Mouse (Mus musculus) hindbrain, embryonic 16.5 days (tissue): ENCODE measurements around the gene Ptgir. TPM values are rescaled to one million over a fixed set of nuclear protein-coding genes. Genes with fewer than 3 reads are reported as not detected.

Source experiments
- polyA plus RNA-seq: library from polyadenylated mRNA; unstranded; fragments of >200 nt; fragmentation: Nextera tagmentation; extraction: Ambion mirVana; gene quantifications from 2 replicates; pipeline ENCODE4 v1.2.1, GENCODE M21; 2015

Gene Ptgir
- polyA plus RNA-seq, 1 experiment from 2014 or later = 0.14 TPM

Other genes starting within 250 kb of the Ptgir start
- not detected in 2 replicates for gene Ceacam15, start 230.8 kb upstream of the Ptgir start, polyA plus RNA-seq
- 0.33 and 0.51 TPM in 2 replicates for gene Ceacam9, start 184.6 kb upstream of the Ptgir start, polyA plus RNA-seq
- 447 and 505 TPM in 2 replicates for gene Ap2s1, start 168.1 kb upstream of the Ptgir start, polyA plus RNA-seq
- gene Slc1a5, start 125.2 kb upstream of the Ptgir start, polyA plus RNA-seq = 9.6 and 11.5 TPM in 2 replicates
- 159 and 170 TPM in 2 replicates for gene Strn4, start 90.6 kb upstream of the Ptgir start, polyA plus RNA-seq
- gene Fkrp, start 89.8 kb upstream of the Ptgir start, polyA plus RNA-seq = 46.9 and 48.4 TPM in 2 replicates
- 5.2 and 6.5 TPM in 2 replicates for gene Prkd2, start 63.6 kb upstream of the Ptgir start, polyA plus RNA-seq
- 2.9 and 3.5 TPM in 2 replicates for gene Dact3, start 31.2 kb upstream of the Ptgir start, polyA plus RNA-seq
- 1.5 and 1.6 TPM in 2 replicates for gene Gng8, start 14.7 kb upstream of the Ptgir start, polyA plus RNA-seq
- gene Calm3, start 17.6 kb downstream of the Ptgir start, polyA plus RNA-seq = 419 and 442 TPM in 2 replicates
- gene Pnmal2, start 38.2 kb downstream of the Ptgir start, polyA plus RNA-seq = 143 and 146 TPM in 2 replicates
- gene Pnmal1, start 53.2 kb downstream of the Ptgir start, polyA plus RNA-seq = 57.4 and 58.3 TPM in 2 replicates
- gene Gm42372, start 76.6 kb downstream of the Ptgir start, polyA plus RNA-seq = 5.7 and 7.4 TPM in 2 replicates
- gene Ccdc8, start 86.2 kb downstream of the Ptgir start, polyA plus RNA-seq = 7.9 and 9.9 TPM in 2 replicates
- gene Ppp5c, start 121.4 kb downstream of the Ptgir start, polyA plus RNA-seq = 132 and 138 TPM in 2 replicates
- 6.9 and 8.9 TPM in 2 replicates for gene Hif3a, start 155.9 kb downstream of the Ptgir start, polyA plus RNA-seq
- gene Psg16, start 167.6 kb downstream of the Ptgir start, polyA plus RNA-seq = 5.0 and 5.6 TPM in 2 replicates
- 0.06 TPM in 1 of 2 replicates, not detected in the other for gene Ceacam3, start 243.8 kb downstream of the Ptgir start, polyA plus RNA-seq